Mouse (Mus musculus) forebrain, embryonic 10.5 days (tissue): Measurements from ENCODE around the gene Smco3. TPM values are rescaled to one million over a fixed set of nuclear protein-coding genes. Genes with fewer than 3 reads are reported as not detected.

Experiments used
- DNase-seq: peaks from one replicate; pipeline ENCODE4 v3.0.0-alpha.2; 2017; ENCODE audit warnings: low spot score; ENCODE audit errors: extremely low spot score
- H3K27ac ChIP-seq: fragments of 300-500 bp; sonication (generic); 2 replicates; pipeline ENCODE4 v1.5.1; 2016; ENCODE audit warnings: mild to moderate bottlenecking
- H3K27me3 ChIP-seq: fragments of 300-500 bp; sonication (generic); 2 replicates; pipeline ENCODE4 v1.6.1; 2016; ENCODE audit warnings: mild to moderate bottlenecking; ENCODE audit not compliant: poor library complexity, severe bottlenecking
- H3K36me3 ChIP-seq: fragments of 300-500 bp; sonication (generic); replicated peaks from 2 replicates; pipeline ENCODE4 v1.6.1; 2016; ENCODE audit warnings: mild to moderate bottlenecking, moderate library complexity
- H3K4me1 ChIP-seq: fragments of 300-500 bp; sonication (generic); 2 replicates; pipeline ENCODE4 v1.6.1; 2016
- H3K4me3 ChIP-seq: fragments of 300-500 bp; sonication (generic); 2 replicates; pipeline ENCODE4 v1.5.1; 2016; ENCODE audit warnings: mild to moderate bottlenecking, moderate library complexity
- H3K9me3 ChIP-seq: fragments of 300-500 bp; sonication (generic); 2 replicates; pipeline ENCODE4 v1.6.1; 2016; ENCODE audit warnings: mild to moderate bottlenecking, moderate library complexity
- WGBS: fragments of 180-500 bp; shearing (Covaris S2); methylation state at CpG from one replicate; pipeline ENCODE4 v1.1.7; 2016; 5-methylcytosine and 5-hydroxymethylcytosine counted together
- polyA plus RNA-seq: library from polyadenylated mRNA; unstranded; fragments of >200 nt; fragmentation: Nextera tagmentation; extraction: Ambion mirVana; gene quantifications from 2 replicates; pipeline ENCODE4 v1.2.1, GENCODE M21; 2016

The Smco3 gene
- polyA plus RNA-seq, 1 experiment from 2014 or later = not detected

- Histone ChIP-seq H3K27me3 (no peaks in the 10 kb centered on the region), H3K4me1 (no peaks in the 10 kb centered on the region), H3K9me3 (no peaks in the 10 kb centered on the region), H3K27ac (no peak overlapping the region), H3K4me3 (no peak overlapping the region), H3K36me3 (no peaks in the 10 kb centered on the region)
- 87% methylated on average over 3 of the region's 3 CpGs for WGBS
- no peak for DNase-seq
Measured at GRCm38 (mm10) chr6:136837323-136837722, 2.1 kb upstream of the Smco3 start.

- no peaks in the 10 kb centered on the region for H3K9me3 ChIP-seq
- no peaks in the 10 kb centered on the region for H3K27me3 ChIP-seq
- H3K36me3 ChIP-seq = no peaks in the 10 kb centered on the region
- no peak for DNase-seq
- peaks cover 9% of the 10 kb centered on the region for H3K4me1 ChIP-seq
- H3K4me3 ChIP-seq = no peak overlapping the region
- WGBS = 82% methylated on average over 5 of the region's 5 CpGs
- H3K27ac ChIP-seq = no peak overlapping the region
Measured at GRCm38 (mm10) chr6:136831712-136832111, 3.5 kb downstream of the Smco3 start.

GRCm38 (mm10) chr6:136828681-136829080 lies 6.6 kb downstream of the Smco3 start:
- H3K27ac ChIP-seq = peak overlapping the region; percentile 98
- no peaks in the 10 kb centered on the region for H3K9me3 ChIP-seq
- peaks cover 21% of the 10 kb centered on the region for H3K36me3 ChIP-seq
- peaks cover 14% of the 10 kb centered on the region for H3K4me1 ChIP-seq
- H3K27me3 ChIP-seq = no peaks in the 10 kb centered on the region
- WGBS = 34% methylated on average over 4 of the region's 4 CpGs
- no peak for DNase-seq
- H3K4me3 ChIP-seq = peak overlapping the region; percentile 99

GRCm38 (mm10) chr6:136827881-136828561 lies 7.2 kb downstream of the Smco3 start, which contains the start of gene Wbp11:
Gene Wbp11, minus strand, starts transcription at chr6:136828233.
- Histone ChIP-seq H3K27me3 (no peaks in the 10 kb centered on the region), H3K9me3 (no peaks in the 10 kb centered on the region), H3K4me3 (peak within 1 kb of the TSS; percentile 99), H3K36me3 (peaks cover 25% of the 10 kb centered on the region), H3K4me1 (peaks cover 14% of the 10 kb centered on the region), H3K27ac (peak within 1 kb of the TSS; percentile 98)
- under 1% methylated on average over 45 of the region's 45 CpGs for WGBS
- peak; percentile 95 for DNase-seq

- H3K27me3 ChIP-seq = no peaks in the 10 kb centered on the region
- H3K4me3 ChIP-seq = peak within 1 kb of the TSS; percentile 99
- H3K36me3 ChIP-seq = peaks cover 30% of the 10 kb centered on the region
- H3K27ac ChIP-seq = peak within 1 kb of the TSS; percentile 98
- H3K9me3 ChIP-seq = no peaks in the 10 kb centered on the region
- no peak for DNase-seq
- under 1% methylated on average over 34 of the region's 34 CpGs for WGBS
- H3K4me1 ChIP-seq = peaks cover 14% of the 10 kb centered on the region
Measured at GRCm38 (mm10) chr6:136827516-136827880, 7.8 kb downstream of the Smco3 start, which contains the start of gene BC049715. Gene BC049715, plus strand, starts transcription at chr6:136827626.

GRCm38 (mm10) chr6:136827116-136827515 lies 8.1 kb downstream of the Smco3 start:
- Histone ChIP-seq H3K4me3 (peak overlapping the region; percentile 99), H3K27ac (peak overlapping the region; percentile 98), H3K36me3 (peaks cover 34% of the 10 kb centered on the region), H3K9me3 (no peaks in the 10 kb centered on the region), H3K4me1 (peaks cover 14% of the 10 kb centered on the region), H3K27me3 (no peaks in the 10 kb centered on the region)
- WGBS = 23% methylated on average over 7 of the region's 7 CpGs
- DNase-seq = no peak

GRCm38 (mm10) chr6:136824987-136825386 lies 10.3 kb downstream of the Smco3 start:
- Histone ChIP-seq H3K9me3 (no peaks in the 10 kb centered on the region), H3K4me1 (peaks cover 14% of the 10 kb centered on the region), H3K27ac (no peak overlapping the region), H3K4me3 (no peak overlapping the region), H3K27me3 (no peaks in the 10 kb centered on the region), H3K36me3 (peaks cover 55% of the 10 kb centered on the region)
- DNase-seq = no peak
- 95% methylated on average over 8 of the region's 8 CpGs for WGBS

GRCm38 (mm10) chr6:136821086-136821485 lies 14.2 kb downstream of the Smco3 start:
- H3K36me3 ChIP-seq = peaks cover 93% of the 10 kb centered on the region
- H3K4me1 ChIP-seq = no peaks in the 10 kb centered on the region
- no peak overlapping the region for H3K27ac ChIP-seq
- 95% methylated on average over 18 of the region's 18 CpGs for WGBS
- no peak overlapping the region for H3K4me3 ChIP-seq
- no peak for DNase-seq
- H3K27me3 ChIP-seq = no peaks in the 10 kb centered on the region
- H3K9me3 ChIP-seq = no peaks in the 10 kb centered on the region

- Histone ChIP-seq H3K4me3 (no peak overlapping the region), H3K27ac (no peak overlapping the region), H3K4me1 (no peaks in the 10 kb centered on the region), H3K36me3 (peaks cover 95% of the 10 kb centered on the region), H3K27me3 (no peaks in the 10 kb centered on the region), H3K9me3 (no peaks in the 10 kb centered on the region)
- no peak for DNase-seq
- WGBS = 97% methylated on average over 21 of the region's 21 CpGs
Measured at GRCm38 (mm10) chr6:136820381-136820780, 14.9 kb downstream of the Smco3 start.

- H3K36me3 ChIP-seq = peaks cover 97% of the 10 kb centered on the region
- no peaks in the 10 kb centered on the region for H3K4me1 ChIP-seq
- 95% methylated on average over 3 of the region's 3 CpGs for WGBS
Measured at GRCm38 (mm10) chr6:136817549-136817948, 17.7 kb downstream of the Smco3 start.

GRCm38 (mm10) chr6:136816826-136817225 lies 18.4 kb downstream of the Smco3 start:
- H3K36me3 ChIP-seq = peaks cover 97% of the 10 kb centered on the region
- no peaks in the 10 kb centered on the region for H3K4me1 ChIP-seq
- H3K4me3 ChIP-seq = no peak overlapping the region
- H3K27me3 ChIP-seq = no peaks in the 10 kb centered on the region
- DNase-seq = no peak
- 94% methylated on average over 21 of the region's 21 CpGs for WGBS
- H3K9me3 ChIP-seq = no peaks in the 10 kb centered on the region
- H3K27ac ChIP-seq = no peak overlapping the region

More at GRCm38 (mm10) chr6:136817549-136817948, 17.7 kb downstream of the Smco3 start:
- no peak overlapping the region for H3K4me3 ChIP-seq
- no peaks in the 10 kb centered on the region for H3K9me3 ChIP-seq
- H3K27ac ChIP-seq = no peak overlapping the region
- no peak for DNase-seq
- no peaks in the 10 kb centered on the region for H3K27me3 ChIP-seq

- 97% methylated on average over 7 of the region's 7 CpGs for WGBS
- no peaks in the 10 kb centered on the region for H3K4me1 ChIP-seq
- no peaks in the 10 kb centered on the region for H3K9me3 ChIP-seq
- H3K27me3 ChIP-seq = no peaks in the 10 kb centered on the region
- H3K27ac ChIP-seq = no peak overlapping the region
- DNase-seq = no peak
- peaks cover 94% of the 10 kb centered on the region for H3K36me3 ChIP-seq
- no peak overlapping the region for H3K4me3 ChIP-seq
Measured at GRCm38 (mm10) chr6:136815381-136815780, 19.9 kb downstream of the Smco3 start.

- H3K36me3 ChIP-seq = peaks cover 81% of the 10 kb centered on the region
- WGBS = 52% methylated on average over 4 of the region's 4 CpGs
- H3K27ac ChIP-seq = no peak overlapping the region
- no peaks in the 10 kb centered on the region for H3K27me3 ChIP-seq
- H3K4me3 ChIP-seq = no peak overlapping the region
- H3K4me1 ChIP-seq = peaks cover 15% of the 10 kb centered on the region
- no peak for DNase-seq
- no peaks in the 10 kb centered on the region for H3K9me3 ChIP-seq
Measured at GRCm38 (mm10) chr6:136813117-136813516, 22.1 kb downstream of the Smco3 start.
